Mouse (Mus musculus) v-Abl transformed pro-B cells (cell line): ENCODE results near the gene Pip.

Experiments used
- in situ Hi-C, 2 experiments: fragments of 400-800 bp; cut with MboI; formaldehyde crosslinking; loops; one replicate each; pipeline ENCODE4 v1.15.1; 2025; ENCODE audit not compliant: unreplicated experiment in 2 of 2

Pip gene

DNA sequence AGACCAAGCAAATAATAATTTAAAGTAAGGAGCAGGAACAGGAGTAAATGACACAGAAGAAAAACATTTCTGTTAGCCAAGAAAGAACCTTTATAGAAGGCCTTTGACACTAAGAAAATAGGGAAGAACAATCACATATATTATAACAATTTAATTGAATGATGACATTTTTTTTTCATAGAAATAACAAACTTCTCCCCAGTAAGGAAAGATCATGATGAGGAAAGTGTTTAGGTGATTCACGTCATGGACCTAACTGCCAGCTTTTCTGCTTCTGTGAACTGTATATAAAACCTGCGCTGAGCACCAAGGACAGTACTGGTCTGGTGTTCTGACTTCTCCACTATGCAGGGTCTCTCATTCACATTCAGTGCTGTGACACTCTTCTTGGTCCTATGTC is at the start of gene Pip:
Gene Pip, plus strand, starts transcription at position 301 of the 400 bp plus-strand sequence.
- in situ Hi-C loops, result no loop called here

DNA sequence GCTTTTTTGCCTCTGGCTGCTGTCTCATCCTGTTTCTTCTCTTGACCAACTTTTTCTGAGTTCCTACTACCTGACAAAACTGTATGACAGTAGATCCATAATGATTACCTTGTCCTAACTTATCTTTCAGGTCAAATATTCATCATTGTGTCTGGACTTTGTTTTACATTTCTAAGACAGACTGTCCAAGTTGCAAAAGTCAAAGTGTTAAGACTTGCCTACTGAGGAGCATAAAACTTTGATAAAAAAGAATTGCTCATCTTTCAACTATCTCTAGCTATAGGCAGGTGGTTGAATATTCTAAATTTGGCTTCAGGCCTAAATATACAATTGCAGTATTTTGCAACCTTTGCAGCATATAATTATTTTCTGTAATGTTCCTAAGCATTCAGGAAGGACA is 23.2 kb upstream of the Pip start:
- in situ Hi-C loops, result no loop called here

DNA sequence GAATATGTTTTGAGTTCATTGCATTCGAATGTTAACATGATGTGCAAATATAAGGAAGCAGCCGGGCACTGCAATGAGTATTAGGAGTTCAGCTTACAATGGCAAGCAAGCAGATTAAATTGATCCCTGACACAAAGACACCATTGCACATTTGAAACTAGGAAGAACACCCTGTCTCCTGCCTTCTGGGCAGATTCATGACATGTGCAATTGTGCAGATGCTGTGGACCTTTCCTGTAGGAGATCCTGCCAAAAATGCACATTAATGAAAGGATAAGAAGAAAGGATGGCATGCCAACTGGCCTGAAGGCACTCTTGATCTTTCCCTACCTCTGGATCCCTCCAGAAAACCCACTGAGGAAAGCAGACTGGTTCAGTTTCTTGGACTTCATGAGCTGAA is 17.8 kb upstream of the Pip start:
- in situ Hi-C loops, result no loop called here

DNA sequence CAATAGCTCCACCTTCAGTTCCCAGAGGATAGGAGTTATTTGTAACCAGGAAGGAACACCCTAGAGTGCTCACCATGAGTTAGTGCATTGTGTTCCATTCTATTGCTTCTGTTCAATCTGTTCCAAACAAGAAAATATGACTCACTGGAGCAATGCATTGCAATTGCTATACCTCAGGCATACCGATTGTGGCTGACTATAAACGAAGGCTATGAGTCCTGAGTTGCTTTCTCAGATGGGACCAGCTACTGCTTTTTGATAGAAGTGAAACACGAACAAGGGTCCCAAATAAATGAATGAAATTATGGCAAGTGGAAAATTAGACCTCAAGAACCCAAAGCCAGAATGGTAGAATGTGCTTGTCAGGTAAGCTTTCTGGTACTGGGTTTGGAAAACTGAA is 5.4 kb downstream of the Pip start, which contains the start of gene Sval2:
Gene Sval2, plus strand, starts transcription at position 301 of the 400 bp plus-strand sequence.
- in situ Hi-C loops, result no loop called here

DNA sequence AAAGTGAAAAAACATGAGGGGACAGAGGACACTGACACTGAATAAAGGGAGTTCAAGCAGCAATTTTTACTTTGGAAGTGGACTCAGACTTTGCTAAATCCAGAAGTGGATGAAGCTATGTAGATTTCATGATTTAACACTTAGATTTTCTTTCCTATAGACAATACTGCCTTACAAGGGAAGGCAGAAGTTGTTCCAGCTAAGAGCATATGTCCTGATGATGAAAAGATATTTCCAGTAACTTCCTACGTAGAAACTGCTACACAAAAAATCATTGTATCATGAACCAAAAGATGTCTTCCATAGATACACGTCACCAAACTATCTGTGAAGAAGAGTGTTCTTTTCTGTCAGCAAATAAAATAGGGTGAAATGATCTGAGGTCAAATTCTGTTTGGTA is 16.7 kb downstream of the Pip start:
- in situ Hi-C loops, result no loop called here
